Mouse (Mus musculus) layer of hippocampus, postnatal 14 days (tissue): ENCODE data around the gene Atp9a. TPM values are rescaled to one million over a fixed set of nuclear protein-coding genes. Genes with fewer than 3 reads are reported as not detected.
"Not testable (repeated sequence)": the region's sequence is repeated elsewhere in the genome, so short reads cannot be mapped to it uniquely, and the experiment has no call there.

Experiments
- DNase-seq, 2 experiments: peaks; one replicate each; pipeline ENCODE4 v3.0.0; 2021 to 2022; ENCODE audit warnings: low spot score in 2 of 2, mixed read lengths in 1 of 2
- long read RNA-seq, 2 experiments: library from polyadenylated mRNA; stranded (forward); transcript quantifications; one replicate each; pipeline ENCODE4 v2.0.0; 2021
- total RNA-seq, 2 experiments: library from RNA; stranded (reverse); gene quantifications; 2 replicates each; pipeline ENCODE4 v1.2.3; 2021

The Atp9a gene
- total RNA-seq: 100 to 1,000 TPM; 411 to 417 TPM
- long read RNA-seq, experiment 1, transcript Atp9a-202 (28 exons, 3,729 nt): minor isoform, 6 of 656 reads
- long read RNA-seq, experiment 1, transcript Atp9a-201 (28 exons, 3,529 nt): major isoform, 536 of 656 reads
- long read RNA-seq, experiment 1, transcript Atp9a-204 (28 exons, 3,456 nt): minor isoform, 5 of 656 reads
- long read RNA-seq, experiment 1, partial matches to known transcripts: 78 of 656 reads
- long read RNA-seq, experiment 1, other reads (novel, unspliced or antisense): 31 of 656 reads
- long read RNA-seq, experiment 2, transcript Atp9a-204 (28 exons, 3,456 nt): minor isoform, 5 of 745 reads
- long read RNA-seq, experiment 2, transcript Atp9a-202 (28 exons, 3,729 nt): minor isoform, 6 of 745 reads
- long read RNA-seq, experiment 2, transcript Atp9a-201 (28 exons, 3,529 nt): major isoform, 589 of 745 reads
- long read RNA-seq, experiment 2, partial matches to known transcripts: 107 of 745 reads
- long read RNA-seq, experiment 2, other reads (novel, unspliced or antisense): 38 of 745 reads

DNA sequence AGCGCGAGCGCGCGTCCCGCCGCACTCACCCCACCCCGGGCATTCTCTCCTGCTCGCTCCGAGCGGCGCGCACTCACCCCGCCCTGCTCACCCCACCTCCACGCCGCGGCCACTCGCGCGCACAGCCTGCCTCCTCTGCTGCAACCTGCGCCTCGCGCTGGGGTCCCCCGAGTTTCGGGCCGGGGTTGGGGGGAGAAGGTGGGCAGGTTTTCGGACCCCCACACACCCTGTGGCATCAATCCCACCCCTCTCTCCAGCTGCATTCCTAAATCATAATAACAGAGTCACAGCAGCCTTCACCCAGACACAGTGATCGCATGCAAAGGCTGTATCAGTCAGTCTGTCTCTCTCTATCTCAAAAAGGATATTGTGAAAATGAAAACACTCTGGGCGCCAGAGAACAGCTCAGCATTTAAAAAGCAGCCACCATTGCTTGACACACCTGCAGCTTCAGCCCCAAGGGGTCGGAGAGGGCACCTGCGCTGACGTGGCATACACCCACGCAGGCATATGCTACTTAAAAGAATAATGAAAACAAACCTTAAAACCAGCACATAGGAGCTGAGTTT is at the start of gene Atp9a:
Gene Atp9a (minus strand): TSS at position 351 of the 569 bp plus-strand sequence.
- DNase-seq: peak; percentile 69 to 76

GRCm38 (mm10) chr2:168791115-168791802 is 49.0 kb upstream of the Atp9a start:
- DNase-seq: no peak

DNA sequence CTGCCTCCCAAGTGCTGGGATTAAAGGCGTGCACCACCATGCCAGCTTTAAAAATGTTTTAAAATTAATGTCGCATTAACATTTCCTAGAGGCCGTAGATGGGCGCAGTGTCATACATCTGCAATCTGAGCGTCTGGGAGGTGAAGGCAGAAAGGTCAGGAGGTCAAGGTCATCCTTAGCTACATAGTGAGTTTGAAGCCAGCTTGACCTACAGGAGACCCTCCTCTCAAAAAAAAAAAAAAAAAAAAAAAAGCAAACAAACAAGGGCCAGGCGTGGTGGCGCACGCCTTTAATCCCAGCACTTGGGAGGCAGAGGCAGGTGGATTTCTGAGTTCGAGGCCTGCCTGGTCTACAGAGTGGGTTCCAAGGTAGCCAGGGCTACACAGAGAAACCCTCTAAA is 44.0 kb upstream of the Atp9a start:
- no peak for DNase-seq

DNA sequence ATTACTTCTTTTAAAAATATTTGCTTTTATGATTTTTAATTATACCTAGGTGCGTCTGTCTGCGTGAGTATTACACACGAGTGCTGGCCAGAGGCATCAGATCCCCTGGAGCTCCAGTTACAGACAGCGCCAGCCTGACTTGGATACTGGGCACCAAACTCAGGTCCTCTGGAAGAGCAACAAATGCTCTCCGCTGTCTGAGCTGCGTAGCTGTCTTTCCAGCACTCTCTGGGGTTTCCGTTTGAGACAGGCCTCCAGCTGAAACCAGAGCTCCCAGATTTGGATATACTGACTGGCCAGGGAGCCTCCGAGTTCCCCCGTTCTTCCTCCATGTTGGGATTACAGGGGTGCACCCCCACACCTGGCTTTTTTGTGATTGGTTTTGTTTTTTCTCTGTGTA is 38.4 kb upstream of the Atp9a start:
- no peak for DNase-seq

DNA sequence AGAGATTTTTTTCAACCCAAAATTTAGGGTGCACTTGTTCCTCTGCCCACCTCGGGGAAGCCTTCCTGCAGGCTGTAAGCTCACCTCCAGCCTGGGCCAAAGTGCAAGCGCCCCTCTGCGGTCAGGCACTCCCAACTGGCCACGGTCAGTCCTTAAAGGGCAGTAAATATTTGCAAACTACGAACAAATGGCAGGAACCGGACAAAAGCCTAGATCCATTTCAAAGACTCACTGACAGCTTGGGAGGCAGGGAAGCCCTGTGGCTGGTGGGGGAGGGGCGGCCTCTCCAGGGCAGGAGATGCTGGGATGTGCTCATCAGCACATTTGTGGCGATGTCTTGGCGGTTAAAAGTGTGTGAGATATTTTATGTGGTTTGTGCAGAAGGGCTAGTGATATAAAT is 37.8 kb upstream of the Atp9a start:
- DNase-seq: no peak

GRCm38 (mm10) chr2:168777481-168777880 is 35.3 kb upstream of the Atp9a start:
- no peak for DNase-seq

- DNase-seq: no peak
Measured at GRCm38 (mm10) chr2:168776238-168776637, 34.0 kb upstream of the Atp9a start.

- DNase-seq: no peak
Measured at GRCm38 (mm10) chr2:168769259-168769658, 27.1 kb upstream of the Atp9a start.

DNA sequence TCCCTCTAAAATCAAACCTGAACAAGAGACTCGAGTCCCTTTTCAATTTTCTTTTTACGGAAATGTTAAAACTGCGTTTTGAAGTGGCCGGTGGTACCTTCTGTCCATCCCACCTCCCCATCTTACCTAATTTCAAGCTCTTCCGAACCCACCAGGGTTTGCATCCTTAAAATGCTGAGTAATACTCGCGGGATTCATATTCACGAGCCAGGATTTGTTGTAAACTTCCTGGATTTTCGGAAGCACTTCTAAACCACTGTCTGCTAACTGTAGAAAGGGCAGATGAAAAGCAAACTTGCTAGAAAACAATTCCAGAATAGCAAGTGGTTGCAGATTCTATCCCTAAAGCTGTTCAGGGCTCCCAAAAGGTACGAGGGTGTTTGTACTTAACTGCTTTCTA is 25.4 kb upstream of the Atp9a start, which contains the start of gene Sall4:
Gene Sall4 (minus strand): TSS at position 362 of the 400 bp plus-strand sequence.
- no peak for DNase-seq

- DNase-seq: peak; percentile 15 to 32
Measured at GRCm38 (mm10) chr2:168766538-168767361, 24.5 kb upstream of the Atp9a start.

- DNase-seq: no peak
Measured at GRCm38 (mm10) chr2:168765696-168766537, 23.7 kb upstream of the Atp9a start.

DNA sequence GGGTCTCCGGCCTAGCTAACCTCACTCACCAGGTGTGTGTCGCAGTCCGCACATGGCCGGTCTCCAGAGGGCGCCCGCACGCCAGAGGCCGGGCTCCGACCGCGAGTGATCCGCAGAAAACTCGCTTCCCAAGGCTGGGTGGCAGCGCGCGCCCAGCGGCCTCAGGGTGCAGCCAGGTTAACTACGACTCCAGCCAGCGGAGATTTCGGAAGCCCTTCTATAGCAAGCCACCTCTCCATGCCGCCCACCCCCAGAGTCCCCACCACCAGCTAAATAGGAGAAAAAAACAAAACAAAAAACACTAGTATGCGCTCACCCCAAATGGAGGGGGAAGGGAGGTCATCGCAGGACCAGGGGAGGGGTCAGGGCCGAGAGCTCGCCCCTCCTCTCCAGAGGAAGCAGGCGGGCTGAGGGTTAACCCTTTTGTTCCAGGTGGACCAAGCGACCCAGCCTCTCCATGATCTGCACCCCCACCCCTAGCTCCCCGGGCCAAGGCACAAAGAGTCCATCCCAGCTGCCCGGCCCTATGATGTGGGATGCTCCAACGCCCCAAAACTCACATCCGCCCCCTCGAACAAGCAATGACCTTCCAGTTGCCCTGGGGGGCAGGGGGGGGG is 23.0 kb upstream of the Atp9a start:
- peak in 1 of 2 experiments; percentile 14 for DNase-seq

GRCm38 (mm10) chr2:168764460-168764867 is 22.3 kb upstream of the Atp9a start:
- DNase-seq: no peak

GRCm38 (mm10) chr2:168763785-168764184 is 21.6 kb upstream of the Atp9a start:
- no peak for DNase-seq

GRCm38 (mm10) chr2:168762411-168762815 is 20.2 kb upstream of the Atp9a start:
- no peak for DNase-seq

DNA sequence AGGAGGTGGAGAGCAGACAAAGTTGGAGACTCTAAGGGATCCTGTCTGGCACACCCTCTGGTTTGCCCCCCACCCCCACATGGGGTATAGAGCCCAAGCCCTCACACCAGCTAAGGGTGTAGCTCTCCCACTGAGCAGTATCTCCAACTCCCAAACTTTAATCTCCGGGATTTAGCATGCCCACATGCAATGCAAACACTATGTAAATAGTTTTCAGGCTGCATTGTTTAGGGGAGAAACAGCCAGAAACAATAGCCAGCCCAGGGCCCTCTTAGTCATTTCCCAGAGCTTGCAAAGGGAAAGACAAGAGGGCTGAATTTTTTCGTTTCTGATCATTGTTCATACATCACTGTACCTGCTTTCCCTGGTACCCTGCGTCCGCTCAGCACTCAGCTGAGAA is 19.7 kb upstream of the Atp9a start:
- no peak for DNase-seq

DNA sequence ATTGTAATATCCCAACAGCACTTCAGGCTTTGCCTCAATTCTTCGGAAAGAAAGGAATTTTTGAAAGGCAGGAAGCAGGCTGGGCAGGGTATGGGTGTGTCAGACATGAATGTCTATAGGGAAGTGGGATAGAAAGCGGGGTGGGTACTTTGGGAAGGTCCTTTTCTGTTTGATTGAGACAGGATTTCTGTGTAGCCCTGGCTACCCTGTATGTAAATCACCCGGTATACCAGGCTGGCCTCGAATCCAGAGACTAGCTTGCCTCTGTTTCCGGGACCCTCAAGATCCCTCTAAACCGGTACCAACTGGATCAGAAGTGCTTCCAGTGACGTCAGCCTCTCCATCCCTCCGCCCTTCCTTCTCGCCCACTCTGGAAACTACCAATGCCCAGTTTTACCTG is 18.9 kb upstream of the Atp9a start:
- DNase-seq: no peak

DNA sequence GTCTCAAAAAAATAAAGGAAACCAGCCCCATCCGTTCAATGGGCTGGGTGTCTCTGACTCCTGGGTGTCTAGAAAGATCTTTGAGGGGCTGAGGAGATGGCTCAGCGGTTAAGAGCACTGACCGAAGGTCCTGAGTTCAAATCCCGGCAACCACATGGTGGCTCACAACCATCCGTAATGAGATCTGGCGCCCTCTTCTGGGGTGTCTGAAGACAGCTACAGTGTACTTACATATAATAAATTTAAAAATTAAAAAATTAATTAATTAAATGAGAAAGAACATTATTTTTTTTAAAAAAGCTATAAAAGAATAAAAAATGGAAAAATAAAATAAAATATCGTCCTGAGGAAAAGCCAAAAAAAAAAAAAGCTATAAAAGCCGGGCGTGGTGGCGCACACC is 2.2 kb upstream of the Atp9a start:
- DNase-seq: not testable (repeated sequence)

DNA sequence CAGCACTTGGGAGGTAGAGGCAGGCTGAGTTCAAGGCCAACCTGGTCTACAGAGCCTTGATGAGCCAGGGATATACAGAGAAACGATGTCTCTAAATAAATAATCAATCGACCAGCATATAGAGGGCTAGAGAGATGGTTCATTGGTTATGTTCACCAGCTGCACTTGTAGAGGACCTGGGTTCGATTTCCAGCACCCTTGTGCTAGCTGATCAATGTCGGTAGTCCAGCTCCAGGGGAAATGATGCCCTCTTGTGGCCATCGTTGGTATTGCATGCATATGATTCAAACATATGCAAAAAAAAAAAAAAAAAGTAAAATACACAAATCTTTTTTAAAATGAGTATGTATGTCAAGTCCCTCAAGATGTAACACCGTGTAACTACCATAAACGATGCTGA is 440 bp upstream of the Atp9a start:
- peak in 1 of 2 experiments; percentile 49 for DNase-seq
